In genomic region chr7:116030597-116031387, GRCm38 (mm10) we compare ENCODE assay signal across 8 mouse cellular contexts. TPM values are rescaled to one million over a fixed set of nuclear protein-coding genes. Genes with fewer than 3 reads are reported as not detected.
DNase-seq lines count a peak whose midpoint lies in the region; ATAC-seq and TF ChIP-seq lines count a peak whose summit lies in the region.
"Had no signal": no experiment of that assay in that cellular context is flagged by ENCODE, and none has a peak within 500 bp of the region (broad histone marks: within the 10 kb centered on the region; RNA-seq: fewer than 3 reads in every experiment).

No protein-coding gene starts in this region.

- WGBS in forebrain, embryonic 13.5 days: 4% methylated on average over 26 of the region's 26 CpGs
- WGBS in limb, embryonic 11.5 days: 6% methylated on average over 26 of the region's 26 CpGs
- 10% methylated on average over 26 of the region's 26 CpGs for WGBS in midbrain, embryonic 16.5 days

- H3K9me3 ChIP-seq in E14TG2a.4 (ENCODE audit: low read length): no peaks in the 10 kb centered on the region
- no peaks in the 10 kb centered on the region for H3K9me3 ChIP-seq in forebrain, embryonic 13.5 days (replicated peaks)
- no peaks in the 10 kb centered on the region for H3K9me3 ChIP-seq in limb, embryonic 11.5 days (ENCODE audit: control insufficient read depth, low read length)
- no peaks in the 10 kb centered on the region for H3K9me3 ChIP-seq in midbrain, embryonic 16.5 days (replicated peaks; ENCODE audit: control insufficient read depth, low read length, poor library complexity, severe bottlenecking)

- DNase-seq in Muller cell, postnatal 12 days (ENCODE audit: inconsistent ontology term): peak; percentile 81
- DNase-seq in heart, postnatal 14 days: peak; percentile 69 to 77
- DNase-seq in limb, embryonic 11.5 days (ENCODE audit: low spot score): peak; percentile 69
- DNase-seq in spleen, postnatal 14 days (ENCODE audit: low spot score in 2 of 2): no peak

- H3K9ac ChIP-seq in forebrain, embryonic 13.5 days: peak overlapping the region; percentile 99
- H3K9ac ChIP-seq in limb, embryonic 11.5 days (ENCODE audit: low read length): peak overlapping the region; percentile 91
- H3K9ac ChIP-seq in midbrain, embryonic 16.5 days (ENCODE audit: low read depth, low read length): peak overlapping the region; percentile 69

- no peaks in the 10 kb centered on the region for H3K36me3 ChIP-seq in E14TG2a.4 (ENCODE audit: insufficient read depth, low read length)
- H3K36me3 ChIP-seq in forebrain, embryonic 13.5 days (ENCODE audit: poor library complexity, severe bottlenecking): no peaks in the 10 kb centered on the region
- H3K36me3 ChIP-seq in limb, embryonic 11.5 days (ENCODE audit: control insufficient read depth, insufficient read depth, low read length): no peaks in the 10 kb centered on the region
- H3K36me3 ChIP-seq in midbrain, embryonic 16.5 days (ENCODE audit: control insufficient read depth, insufficient read depth, low read length): no peaks in the 10 kb centered on the region

- H3K4me2 ChIP-seq in forebrain, embryonic 13.5 days: peak overlapping the region; percentile 99
- peak overlapping the region; percentile 99 for H3K4me2 ChIP-seq in limb, embryonic 11.5 days (ENCODE audit: low read depth, severe bottlenecking)
- peak overlapping the region; percentile 96 for H3K4me2 ChIP-seq in midbrain, embryonic 16.5 days (ENCODE audit: low read length)

- peak overlapping the region; percentile 95 for H3K27ac ChIP-seq in forebrain, embryonic 13.5 days
- H3K27ac ChIP-seq in limb, embryonic 11.5 days (replicated peaks; ENCODE audit: low read depth, low read length): peak overlapping the region; percentile 88
- peak overlapping the region; percentile 75 for H3K27ac ChIP-seq in midbrain, embryonic 16.5 days (ENCODE audit: low read length)

- H3K4me1 ChIP-seq in E14TG2a.4 (replicated peaks; ENCODE audit: low read depth, low read length): peaks cover 37% of the 10 kb centered on the region
- H3K4me1 ChIP-seq in forebrain, embryonic 13.5 days: peaks cover 68% of the 10 kb centered on the region
- H3K4me1 ChIP-seq in limb, embryonic 11.5 days (ENCODE audit: control insufficient read depth, insufficient read depth, low read length): peaks cover 7% of the 10 kb centered on the region
- peaks cover 29% of the 10 kb centered on the region for H3K4me1 ChIP-seq in midbrain, embryonic 16.5 days (ENCODE audit: control insufficient read depth, insufficient read depth, low read length)

- peak; percentile 19; the same call in 1 of the 2 replicates for ATAC-seq in forebrain, embryonic 13.5 days
- ATAC-seq in limb, embryonic 11.5 days (ENCODE audit: insufficient number of reproducible peaks, low FRiP score, low TSS enrichment, low read depth): peak; percentile 37; the same call in 1 of the 2 replicates
- 0 out of 2 replicates have a peak, but pooled peaks have one; percentile 15 for ATAC-seq in midbrain, embryonic 16.5 days

- no peak for TF ChIP-seq CTCF in E14TG2a.4 (conservative IDR thresholded peaks at IDR 0.05; ENCODE audit: low read length)

- H3K27me3 ChIP-seq in E14TG2a.4 (ENCODE audit: insufficient read depth, low read length): peaks cover 62% of the 10 kb centered on the region
- H3K27me3 ChIP-seq in forebrain, embryonic 13.5 days: 0 out of 2 replicates have a peak, but pooled peaks cover 5% of the 10 kb centered on the region
- peaks cover 11% of the 10 kb centered on the region for H3K27me3 ChIP-seq in limb, embryonic 11.5 days (ENCODE audit: control insufficient read depth, insufficient read depth, low read length)
- H3K27me3 ChIP-seq in midbrain, embryonic 16.5 days (ENCODE audit: control insufficient read depth, insufficient read depth, low read depth, low read length): peaks cover 9% of the 10 kb centered on the region; the same call in 1 of the 2 replicates

- peak overlapping the region; percentile 71 for H3K4me3 ChIP-seq in E14TG2a.4 (replicated peaks; ENCODE audit: low read length)
- H3K4me3 ChIP-seq in forebrain, embryonic 13.5 days: peak overlapping the region; percentile 75
- peak overlapping the region; percentile 63 for H3K4me3 ChIP-seq in limb, embryonic 11.5 days (ENCODE audit: low read depth, low read length)
- peak overlapping the region; percentile 53 for H3K4me3 ChIP-seq in midbrain, embryonic 16.5 days (ENCODE audit: low read depth, low read length)
- H3K4me3 ChIP-seq: myocyte had no signal

- intact Hi-C loops in heart, postnatal 14 days (cut with DNase I): loop anchor here (5.0 to 10.0 kb wide), 5 partner anchors 183 to 608 kb away; no protein-coding TSS in a partner anchor

RNA-seq across cellular contexts. Expression of gene Sox6, which starts 7.8 kb away (rescaled TPM):
- 143 and 149 TPM in 2 replicates for polyA plus RNA-seq in forebrain, embryonic 13.5 days (2015; fragmentation: Nextera tagmentation; extraction: Ambion mirVana)
- 10 to 100 TPM; 27.1 to 32.5 TPM for total RNA-seq in heart, postnatal 14 days (2021)
- 45.4 and 58.1 TPM in 2 replicates for polyA plus RNA-seq in limb, embryonic 11.5 days (2014; fragmentation: Nextera tagmentation; extraction: Ambion mirVana)
- polyA plus RNA-seq in midbrain, embryonic 16.5 days (2015; fragmentation: Nextera tagmentation; extraction: Ambion mirVana): 47.2 and 50.9 TPM in 2 replicates

RNA-seq across cellular contexts. Expression of gene 1110004F10Rik, which starts 8.4 kb away (rescaled TPM):
- 372 and 377 TPM in 2 replicates for polyA plus RNA-seq in forebrain, embryonic 13.5 days (2015; fragmentation: Nextera tagmentation; extraction: Ambion mirVana)
- 10 to 100 TPM; 51.3 to 52.1 TPM for total RNA-seq in heart, postnatal 14 days (2021)
- 366 and 382 TPM in 2 replicates for polyA plus RNA-seq in limb, embryonic 11.5 days (2014; fragmentation: Nextera tagmentation; extraction: Ambion mirVana)
- 343 and 363 TPM in 2 replicates for polyA plus RNA-seq in midbrain, embryonic 16.5 days (2015; fragmentation: Nextera tagmentation; extraction: Ambion mirVana)

RNA-seq across cellular contexts. Expression of gene Gm4353, which starts 53.6 kb away (rescaled TPM):
- 0.57 and 1.6 TPM in 2 replicates for polyA plus RNA-seq in forebrain, embryonic 13.5 days (2015; fragmentation: Nextera tagmentation; extraction: Ambion mirVana)
- 1 to 10 TPM in 1 of 2 experiments, under 1 TPM in 1; 0.93 to 2.0 TPM for total RNA-seq in heart, postnatal 14 days (2021)
- 1.1 and 1.8 TPM in 2 replicates for polyA plus RNA-seq in limb, embryonic 11.5 days (2014; fragmentation: Nextera tagmentation; extraction: Ambion mirVana)
- polyA plus RNA-seq in midbrain, embryonic 16.5 days (2015; fragmentation: Nextera tagmentation; extraction: Ambion mirVana): 0.93 and 1.0 TPM in 2 replicates

Comparison
In these comparisons a context has a peak if more than half of its experiments do, and no peak if none do; other contexts are left out.
1. DNase-seq: peak in Muller cell, postnatal 12 days (single experiment), heart, postnatal 14 days (2 of 2) and limb, embryonic 11.5 days (single experiment); none in spleen, postnatal 14 days (0 of 2).
2. Peak in every context shown above with its lines, with median percentiles within 50 percentile points of each other: H3K4me3 ChIP-seq, ATAC-seq, H3K27ac ChIP-seq, H3K4me2 ChIP-seq and H3K9ac ChIP-seq.